Mouse (Mus musculus): ENCODE results near the gene Pla2g15.
A peak's percentile ranks its signal among the peaks of the same experiment; 100 is the strongest.

Pla2g15 gene

DNA sequence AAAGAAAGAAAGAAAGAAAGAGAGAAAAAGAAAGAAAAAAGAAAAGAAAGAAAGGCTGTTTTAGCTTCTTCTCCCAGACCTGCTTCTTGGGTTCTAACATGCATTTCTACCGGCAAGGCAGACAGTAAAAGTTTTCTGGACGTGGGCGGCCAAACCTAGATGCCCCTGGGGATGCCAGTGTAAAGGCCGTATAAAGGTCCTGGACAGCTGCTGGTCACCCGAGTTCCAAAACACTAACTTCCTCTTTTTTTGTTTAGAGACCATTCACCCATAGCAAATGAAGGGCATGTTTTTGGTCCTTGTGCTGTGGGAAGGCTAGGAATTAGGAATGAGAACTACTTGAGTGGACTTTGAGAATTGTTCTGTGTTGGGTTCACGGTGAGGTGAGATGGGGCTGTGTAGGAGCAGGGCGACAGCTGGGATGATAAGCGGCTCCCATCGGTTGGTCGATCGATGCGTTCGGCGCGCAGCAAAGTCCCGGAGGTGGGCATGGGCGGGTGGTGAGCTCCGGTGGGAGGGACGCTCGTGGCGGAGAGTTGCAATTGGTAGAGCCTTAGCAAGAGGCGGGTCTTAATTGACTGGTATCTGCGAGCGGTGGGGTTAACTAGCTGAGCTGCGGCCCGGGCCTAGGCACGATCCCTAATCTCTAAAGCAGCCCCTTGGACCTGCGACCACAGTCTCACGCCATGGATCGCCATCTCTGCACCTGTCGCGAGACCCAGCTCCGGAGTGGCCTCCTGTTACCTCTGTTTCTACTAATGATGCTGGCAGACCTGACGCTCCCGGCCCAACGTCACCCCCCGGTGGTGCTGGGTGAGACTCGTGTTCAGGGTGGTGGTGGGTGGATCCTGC lies at the start of gene Pla2g15:
TSS of gene Pla2g15 (plus strand) at position 599 of the 852 bp plus-strand sequence.
- peak; percentile 92 for DNase-seq (ENCODE audit: low spot score)

DNA sequence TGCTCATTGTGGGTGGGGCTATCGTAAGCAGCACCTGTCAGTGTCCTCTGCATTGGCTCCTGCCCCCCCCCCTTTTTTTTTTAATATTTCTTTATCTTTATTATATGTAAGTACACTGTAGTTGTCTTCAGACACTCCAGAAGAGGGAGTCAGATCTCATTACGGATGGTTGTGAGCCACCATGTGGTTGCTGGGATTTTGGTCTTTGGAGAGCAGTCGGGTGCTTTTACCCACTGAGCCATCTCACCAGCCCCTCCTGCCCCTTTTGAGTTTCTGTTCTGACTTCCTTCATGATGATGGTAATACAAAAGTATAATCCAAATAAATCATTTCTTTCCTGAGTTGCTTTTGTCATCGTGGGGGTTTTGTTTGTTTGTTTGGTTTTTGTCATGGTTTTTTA lies 47.9 kb upstream of the Pla2g15 start:
- no peak for DNase-seq (ENCODE audit: low spot score)

DNA sequence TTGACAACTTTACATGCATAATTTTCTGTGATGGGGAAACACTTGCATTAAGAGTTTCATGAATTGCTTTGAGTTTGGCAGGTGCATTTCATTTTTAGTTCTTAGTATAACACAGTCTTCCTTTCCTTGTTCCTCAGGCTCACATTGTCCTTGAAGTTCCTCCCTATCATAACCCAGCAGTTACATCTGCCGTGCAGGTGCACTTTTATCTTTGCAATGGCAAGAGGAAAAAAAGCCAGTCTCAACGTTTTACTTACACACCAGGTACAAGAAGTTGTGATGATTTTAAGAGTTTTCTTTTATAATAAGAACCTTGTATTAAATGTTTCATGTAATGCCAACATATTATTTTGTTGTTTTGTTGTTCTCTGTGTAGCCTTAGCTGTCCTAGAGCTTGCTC lies 46.3 kb upstream of the Pla2g15 start:
- no peak for DNase-seq (ENCODE audit: low spot score)

DNA sequence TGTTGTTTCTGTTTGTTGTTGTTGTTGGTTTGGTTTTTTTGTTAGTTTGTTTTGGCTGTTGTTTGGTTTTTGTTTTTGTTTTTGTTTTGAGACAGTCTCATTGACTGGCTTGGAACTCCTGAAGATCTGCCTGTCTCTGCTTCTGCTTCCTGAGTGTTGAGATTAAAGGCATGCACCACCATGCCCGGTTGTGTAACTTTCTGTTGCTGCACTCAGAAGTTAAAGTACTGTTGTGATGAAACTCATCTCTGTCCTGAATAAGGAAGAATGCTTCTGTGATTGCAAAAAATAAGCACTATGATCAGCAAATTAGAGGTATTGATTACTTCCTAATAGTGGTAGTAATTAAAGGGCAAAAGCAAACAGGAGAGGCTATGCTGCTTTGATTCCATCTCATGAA lies 44.0 kb upstream of the Pla2g15 start:
- DNase-seq (ENCODE audit: low spot score): no peak

DNA sequence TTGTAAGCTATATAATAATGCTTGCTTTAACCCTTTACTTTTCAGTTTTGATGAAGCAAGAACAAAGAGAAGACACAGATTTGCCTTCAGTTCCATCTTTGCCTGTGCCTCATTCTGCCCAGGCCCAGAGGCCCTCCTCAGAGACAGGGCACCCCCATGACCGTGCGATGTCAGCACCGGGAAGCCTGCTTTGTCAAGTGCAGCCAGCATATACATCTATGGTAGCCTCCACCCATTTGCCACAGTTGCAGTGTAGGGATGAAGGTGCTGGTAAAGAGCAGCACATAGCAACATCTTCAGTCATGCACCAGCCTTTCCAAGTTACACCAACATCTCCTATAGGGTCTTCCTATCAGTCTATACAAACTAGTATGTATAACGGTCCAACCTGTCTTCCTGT lies 42.1 kb upstream of the Pla2g15 start:
- no peak for DNase-seq (ENCODE audit: low spot score)

DNA sequence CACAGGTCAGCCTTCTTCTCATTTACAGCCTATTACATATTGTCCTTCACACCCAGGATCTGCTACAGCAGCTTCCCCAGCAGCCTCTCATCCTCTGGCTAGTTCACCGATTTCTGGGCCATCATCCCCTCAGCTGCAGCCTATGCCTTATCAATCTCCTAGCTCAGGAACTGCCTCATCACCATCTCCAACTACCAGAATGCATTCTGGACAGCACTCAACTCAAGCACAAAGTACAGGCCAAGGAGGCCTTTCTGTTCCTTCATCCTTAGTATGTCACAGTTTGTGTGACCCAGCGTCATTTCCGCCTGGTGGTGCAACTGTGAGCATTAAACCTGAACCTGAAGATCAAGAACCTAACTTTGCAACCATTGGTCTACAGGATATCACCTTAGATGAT lies 41.5 kb upstream of the Pla2g15 start:
- no peak for DNase-seq (ENCODE audit: low spot score)

DNA sequence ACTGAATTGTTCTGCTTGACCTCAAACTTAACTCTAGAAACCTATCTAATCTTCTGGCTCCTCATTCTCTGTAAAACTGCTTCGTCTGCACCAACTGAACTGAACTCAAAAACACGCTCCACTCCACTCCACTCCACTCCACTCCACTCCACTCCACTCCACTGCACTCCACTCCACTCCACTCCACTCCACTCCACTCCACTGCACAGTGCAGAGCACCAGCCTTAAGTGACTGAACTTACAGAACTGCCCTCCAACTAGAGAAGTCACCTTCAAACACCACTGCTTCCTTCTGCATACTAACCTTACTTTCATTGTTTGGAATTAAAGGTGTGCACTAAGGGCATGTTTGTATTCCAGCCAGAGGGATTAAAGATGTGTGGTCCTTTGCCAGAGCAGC lies 38.2 kb upstream of the Pla2g15 start:
- DNase-seq (ENCODE audit: low spot score): no peak

DNA sequence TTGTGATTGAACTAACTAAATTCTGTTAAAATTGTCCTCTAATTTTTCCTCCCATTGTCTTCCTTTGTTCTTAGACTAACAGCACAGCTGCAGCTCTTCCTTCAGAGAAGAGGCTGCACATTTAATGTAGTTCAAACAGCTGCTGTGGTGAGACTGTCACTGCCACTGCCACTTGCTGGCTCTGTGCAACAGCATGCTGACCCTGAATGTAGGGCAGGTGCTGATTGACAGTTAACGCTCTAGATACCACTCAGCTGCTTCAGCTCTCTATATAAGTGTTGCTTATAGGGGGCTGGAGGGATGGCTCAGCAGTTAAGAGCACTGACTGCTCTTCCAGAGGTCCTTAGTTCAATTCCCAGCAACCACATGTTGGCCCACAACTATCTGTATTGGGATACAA lies 37.7 kb upstream of the Pla2g15 start:
- DNase-seq (ENCODE audit: low spot score): no peak

DNA sequence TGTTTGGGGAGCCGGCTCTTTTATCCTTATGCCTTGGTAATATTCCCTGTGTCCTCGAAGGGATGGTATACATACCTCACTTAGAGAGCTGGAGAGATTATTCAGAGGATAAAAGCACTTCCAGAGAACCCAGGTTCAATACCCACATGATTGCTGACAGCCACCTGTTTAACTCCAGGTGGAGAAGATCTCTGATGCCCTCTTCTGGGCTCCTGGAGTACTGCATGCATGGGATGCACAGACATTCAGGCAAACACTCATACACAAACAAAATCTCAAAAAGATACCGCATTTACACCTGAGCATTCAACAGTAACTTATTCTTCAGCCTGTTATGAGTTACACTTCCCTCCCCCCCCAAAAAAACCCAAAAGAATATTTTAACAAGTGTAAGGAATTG lies 34.3 kb upstream of the Pla2g15 start:
- DNase-seq (ENCODE audit: low spot score): peak; percentile 62

DNA sequence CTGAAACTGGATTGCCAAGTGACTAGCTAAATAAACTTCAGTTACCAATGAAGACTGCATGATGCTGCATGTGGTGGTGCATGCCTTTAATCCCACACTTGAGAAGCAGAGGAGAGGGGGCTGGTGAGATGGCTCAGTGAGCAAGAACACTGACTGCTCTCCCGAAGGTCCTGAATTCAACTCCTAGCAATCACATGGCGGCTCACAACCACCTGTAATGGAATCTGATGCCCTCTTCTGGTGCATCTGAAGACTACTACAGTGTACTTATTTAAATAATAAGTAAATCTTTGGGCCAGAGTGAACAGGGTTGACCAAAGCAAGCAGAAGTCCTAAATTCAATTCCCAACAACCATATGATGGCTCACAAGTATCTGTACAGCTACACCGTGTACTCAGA lies 26.8 kb upstream of the Pla2g15 start:
- DNase-seq (ENCODE audit: low spot score): no peak

DNA sequence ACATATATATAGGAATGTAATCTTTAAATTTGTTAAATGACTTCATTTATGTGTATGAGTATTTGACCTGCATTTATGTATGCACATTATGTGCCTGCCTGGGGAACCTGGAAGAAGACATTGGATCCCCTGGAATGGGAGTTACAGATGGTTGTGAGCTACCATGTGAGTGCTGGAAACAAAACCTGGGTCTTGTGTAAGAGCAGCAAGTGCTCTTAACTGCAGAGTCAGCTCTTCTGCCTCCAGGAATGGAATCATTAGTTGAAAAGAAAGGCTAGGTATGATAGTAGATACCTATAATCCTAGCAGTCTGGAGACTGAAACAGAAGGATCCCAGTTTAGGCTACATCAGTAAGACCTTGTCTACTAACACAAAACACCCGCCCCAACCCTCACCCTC lies 24.1 kb upstream of the Pla2g15 start:
- DNase-seq (ENCODE audit: low spot score): no peak

DNA sequence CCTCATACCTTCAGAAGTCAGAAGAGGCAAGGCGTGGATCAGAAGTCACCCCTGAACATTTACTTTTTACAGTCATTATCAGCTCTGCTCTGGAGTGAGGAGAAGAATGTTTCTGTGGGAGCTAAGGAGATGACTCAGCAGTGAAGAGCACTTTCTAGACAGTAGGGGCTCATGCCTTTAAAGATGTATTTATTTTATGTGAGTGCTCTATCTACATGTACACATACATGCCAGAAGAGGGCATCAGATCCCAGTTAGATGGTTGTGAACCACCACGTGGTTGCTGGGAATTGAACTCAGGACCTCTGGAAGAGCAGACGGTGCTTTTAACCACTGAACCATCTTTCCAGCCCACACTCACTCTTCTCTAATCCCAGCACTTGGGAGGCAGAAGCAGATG lies 23.1 kb upstream of the Pla2g15 start:
- no peak for DNase-seq (ENCODE audit: low spot score)

DNA sequence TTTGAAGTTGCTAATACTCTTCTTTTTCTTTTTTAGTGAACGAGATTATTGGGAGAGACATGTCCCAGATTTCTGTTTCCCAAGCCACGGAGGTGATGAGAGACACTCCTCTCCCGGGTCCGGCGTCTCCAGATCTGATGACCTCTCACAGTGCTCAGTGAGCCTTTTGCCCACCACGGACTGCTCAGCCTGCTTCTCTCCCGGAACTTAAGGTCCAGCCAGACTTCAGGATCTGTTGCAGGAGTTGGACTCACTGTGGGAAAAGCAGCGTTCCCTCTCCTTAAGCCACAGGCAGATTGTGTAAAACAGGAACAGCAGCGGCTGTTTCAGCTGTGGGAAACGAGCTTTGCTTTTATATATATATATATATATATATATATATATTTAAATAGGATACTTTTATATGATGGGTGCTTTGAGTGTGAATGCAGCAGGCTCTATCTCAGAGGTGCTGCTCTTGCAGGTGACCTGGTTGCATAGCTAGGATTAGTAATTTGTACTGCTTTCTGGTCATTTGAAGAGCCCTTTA lies 22.3 kb upstream of the Pla2g15 start:
- no peak for DNase-seq (ENCODE audit: low spot score)

DNA sequence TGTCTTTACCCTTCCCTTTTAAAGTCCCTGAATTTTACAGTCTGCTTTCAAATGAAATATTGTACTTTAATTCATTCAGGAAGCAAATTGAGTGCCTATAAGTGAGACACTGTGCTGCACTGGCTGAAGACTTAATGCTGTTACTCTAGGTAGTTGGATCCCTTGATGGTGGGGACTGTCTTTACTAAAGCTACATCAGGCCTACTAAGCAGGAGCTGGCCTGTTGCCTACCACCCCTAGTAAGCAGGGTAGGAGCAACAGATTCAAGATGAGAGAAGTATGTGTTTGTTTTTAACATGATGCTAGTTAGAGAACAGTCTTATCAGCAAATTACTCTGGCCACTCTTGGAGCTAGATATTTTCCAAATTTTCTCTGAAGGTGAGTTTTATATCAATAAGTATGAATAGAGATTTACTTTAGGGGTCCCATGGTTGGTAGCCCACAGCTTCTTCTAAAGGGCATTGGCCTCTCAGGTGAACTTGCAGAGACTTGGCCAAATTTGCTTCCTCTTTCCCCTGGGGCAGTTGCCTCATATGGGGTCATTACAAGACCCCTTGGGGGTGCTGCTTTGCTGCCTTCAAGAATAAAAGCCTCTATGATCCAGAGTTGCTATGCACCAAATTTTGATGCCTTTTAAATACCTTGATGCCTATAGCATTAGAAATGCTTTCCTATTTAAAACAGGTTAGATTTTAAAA lies 20.8 kb upstream of the Pla2g15 start:
- no peak for DNase-seq (ENCODE audit: low spot score)

DNA sequence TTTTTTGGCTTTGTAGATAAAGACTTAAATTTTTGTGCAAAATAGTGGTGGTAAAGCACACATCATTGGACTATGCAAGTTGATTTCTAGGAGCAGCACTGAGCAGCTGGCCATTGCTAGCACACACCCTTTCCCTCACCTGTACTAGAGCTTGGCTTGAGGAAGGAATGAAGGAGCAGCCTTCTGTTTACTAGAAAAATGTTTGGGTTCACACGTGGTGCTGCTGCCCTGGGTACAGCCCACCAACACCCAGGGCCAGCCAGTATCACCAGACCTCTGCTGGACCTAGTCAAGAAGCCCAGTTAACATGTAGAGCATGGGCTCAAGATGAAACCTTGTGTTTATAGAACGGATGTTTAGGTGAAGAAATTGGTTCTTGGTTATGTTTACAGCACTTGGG lies 20.2 kb upstream of the Pla2g15 start:
- DNase-seq (ENCODE audit: low spot score): no peak

DNA sequence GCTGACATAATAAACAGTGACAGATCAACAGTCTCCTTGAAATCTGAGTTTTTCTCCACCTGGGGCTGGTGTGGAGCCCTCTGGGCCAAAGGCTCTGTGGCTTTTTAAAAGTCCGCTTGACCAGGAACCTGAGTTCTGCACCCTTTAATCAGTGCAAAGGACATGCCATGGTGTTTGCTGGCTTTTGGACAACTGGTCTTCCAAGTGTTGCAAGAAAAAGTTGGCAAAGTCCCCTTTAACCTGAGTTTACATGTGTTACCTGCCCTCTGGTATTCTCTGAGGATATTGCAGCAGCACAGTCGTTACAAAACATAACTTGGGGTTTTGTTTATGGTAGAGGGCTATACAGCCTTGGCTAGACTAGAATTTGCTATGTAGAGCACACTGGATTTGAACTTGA lies 19.7 kb upstream of the Pla2g15 start:
- DNase-seq (ENCODE audit: low spot score): no peak

DNA sequence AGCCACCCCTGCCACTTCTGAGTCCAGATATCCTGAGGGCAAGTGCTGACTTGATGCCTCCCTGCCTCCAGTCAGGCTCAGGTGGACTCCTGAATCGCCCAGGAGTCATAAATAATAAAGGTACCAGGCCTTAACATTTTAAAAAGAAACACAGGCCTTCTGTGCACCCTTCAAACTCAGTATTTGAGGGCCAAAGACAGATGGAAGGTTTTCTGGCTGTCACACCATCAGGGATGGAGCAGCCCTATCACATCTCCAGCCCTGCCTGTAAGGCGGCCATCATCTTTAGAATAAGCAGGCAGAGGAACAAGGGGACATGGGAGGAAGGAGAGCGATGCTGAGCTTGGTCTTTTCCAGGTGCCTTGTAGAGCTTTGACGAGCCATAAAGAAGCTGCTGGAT lies 19.2 kb upstream of the Pla2g15 start:
- DNase-seq (ENCODE audit: low spot score): no peak

DNA sequence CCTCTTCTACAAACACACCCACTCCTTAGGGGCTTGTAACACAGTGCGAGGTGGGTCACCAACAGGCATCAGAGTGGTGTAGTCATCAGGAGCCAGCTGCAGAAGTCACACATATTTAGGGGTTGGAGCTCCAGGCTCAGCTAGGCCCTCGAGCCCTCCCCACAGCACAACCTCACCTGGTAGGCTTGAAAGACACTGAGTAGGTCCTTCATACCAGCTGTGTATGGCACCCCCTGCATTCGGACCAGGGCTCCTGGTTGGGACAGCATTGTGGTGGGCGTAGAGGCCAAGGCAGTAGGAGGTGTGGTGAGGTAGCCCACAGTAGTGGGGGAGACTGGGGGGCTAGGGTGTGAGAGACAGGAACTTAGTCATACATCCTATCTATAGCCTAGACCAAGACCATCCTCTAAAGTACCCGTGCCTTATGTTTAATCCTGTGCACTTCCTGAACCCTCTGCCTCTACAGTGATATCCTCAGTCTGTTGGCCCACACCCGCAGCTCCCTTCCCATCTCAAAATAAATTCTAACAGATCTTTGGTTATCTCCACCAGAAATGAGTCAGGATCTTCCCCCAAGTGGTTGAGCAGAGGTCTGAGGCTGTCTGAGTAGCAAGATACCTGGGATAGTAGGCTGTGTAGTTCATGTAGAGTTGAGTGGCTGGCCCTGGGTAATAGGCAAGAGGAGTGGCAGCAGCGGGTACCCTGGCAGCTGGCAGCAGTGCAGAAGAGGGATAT lies 18.5 kb upstream of the Pla2g15 start:
- no peak for DNase-seq (ENCODE audit: low spot score)

DNA sequence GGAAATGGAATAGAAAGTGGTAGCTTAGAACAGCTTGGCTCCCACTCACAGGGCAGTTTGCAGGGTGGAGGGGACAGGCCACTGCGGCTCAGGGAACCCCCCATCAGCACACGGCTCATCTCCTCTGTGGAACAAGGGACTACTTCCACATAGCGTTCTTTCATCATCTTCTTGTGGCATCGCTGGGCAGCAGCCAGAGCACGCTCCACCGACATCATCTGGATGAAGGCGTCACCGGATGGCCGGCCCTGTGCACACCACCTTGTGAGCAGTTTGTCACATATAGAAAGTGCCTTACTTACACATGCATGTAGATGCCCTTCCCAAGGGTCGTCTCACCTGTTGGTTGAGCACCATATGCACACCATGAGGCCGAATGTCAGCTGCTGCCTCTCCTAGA lies 17.8 kb upstream of the Pla2g15 start:
- no peak for DNase-seq (ENCODE audit: low spot score)

DNA sequence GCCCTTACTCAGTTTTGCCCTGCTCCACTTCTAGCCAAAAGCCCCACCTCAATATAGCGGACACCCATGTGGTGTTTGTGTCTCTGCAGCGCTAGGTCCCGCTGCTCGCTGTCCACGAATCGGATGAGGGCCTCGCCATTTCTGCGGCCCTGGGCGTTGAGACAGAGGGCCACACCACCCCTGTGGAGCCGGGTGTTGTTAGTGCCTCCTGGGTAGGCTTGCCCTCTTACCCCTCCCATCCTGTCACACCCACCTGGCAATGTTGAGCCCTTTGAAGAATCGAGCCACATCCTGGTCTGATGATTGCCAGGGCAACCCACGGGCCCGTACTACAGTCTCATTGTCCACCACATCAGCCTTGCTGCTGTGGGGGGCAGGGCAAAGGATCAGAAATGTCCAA lies 16.7 kb upstream of the Pla2g15 start:
- no peak for DNase-seq (ENCODE audit: low spot score)

DNA sequence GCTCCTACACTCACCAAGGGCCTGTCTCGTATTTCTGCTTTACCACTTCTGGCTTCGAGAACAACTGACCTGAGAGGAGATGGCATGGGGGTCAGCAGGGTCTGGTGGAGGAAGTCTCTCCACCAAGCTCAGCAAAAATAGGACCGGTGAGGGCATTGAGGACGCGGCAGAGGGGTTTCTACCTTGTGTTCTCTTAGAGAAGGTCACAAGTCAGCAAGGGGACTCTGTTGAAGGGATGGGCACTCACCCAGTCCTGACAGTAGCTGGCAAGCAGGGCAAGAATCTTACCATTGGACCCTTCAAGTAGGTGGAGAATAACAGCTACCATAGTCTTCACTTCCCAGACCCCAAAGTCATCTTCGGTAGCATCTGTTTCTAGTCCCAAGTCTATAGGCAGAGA lies 16.3 kb upstream of the Pla2g15 start:
- no peak for DNase-seq (ENCODE audit: low spot score)

DNA sequence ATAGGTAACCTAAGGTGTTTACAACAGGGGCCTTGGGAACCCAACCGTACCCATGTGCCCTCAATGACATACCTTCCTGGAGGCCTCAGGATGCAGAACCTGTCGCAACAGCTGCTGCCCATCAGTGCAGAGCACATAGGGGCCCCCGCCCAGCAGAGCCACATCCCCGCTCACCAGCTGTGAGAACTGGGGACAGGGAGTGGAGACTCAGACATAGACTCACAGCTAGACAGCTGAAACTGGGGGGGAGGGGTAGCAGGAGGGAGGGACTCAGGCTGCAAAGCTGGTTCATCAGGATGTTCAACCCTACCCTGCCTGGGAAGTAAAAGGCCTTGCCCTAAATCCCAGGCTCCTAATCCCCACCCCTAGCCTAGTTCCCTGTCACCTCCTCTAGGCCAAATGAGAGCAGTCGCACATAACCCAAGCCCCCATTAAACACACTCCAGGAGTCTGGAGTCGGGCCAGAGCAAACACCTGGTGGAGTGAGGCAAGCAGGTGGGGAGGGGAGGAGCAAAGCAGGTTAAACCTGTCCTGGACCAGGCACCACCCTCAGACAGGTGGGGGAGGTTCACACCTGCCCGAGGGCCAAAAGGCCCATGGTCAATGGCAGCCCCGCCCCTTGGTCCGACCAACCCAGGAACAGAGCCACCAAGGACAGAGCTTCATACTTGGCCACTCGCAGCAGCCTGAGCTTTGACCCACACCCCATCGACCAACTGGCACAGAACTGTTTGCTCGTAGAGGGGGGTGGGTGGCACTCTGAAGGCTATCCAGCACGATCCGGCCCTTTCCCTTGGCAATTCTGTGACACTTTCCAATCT lies 15.2 kb upstream of the Pla2g15 start:
- no peak for DNase-seq (ENCODE audit: low spot score)
